Mouse (Mus musculus): ENCODE measurements around the gene Gfi1b. TPM values are rescaled to one million over a fixed set of nuclear protein-coding genes. Genes with fewer than 3 reads are reported as not detected.

Gfi1b gene
- polyA plus RNA-seq, 1 experiment = 0.66 TPM

DNA sequence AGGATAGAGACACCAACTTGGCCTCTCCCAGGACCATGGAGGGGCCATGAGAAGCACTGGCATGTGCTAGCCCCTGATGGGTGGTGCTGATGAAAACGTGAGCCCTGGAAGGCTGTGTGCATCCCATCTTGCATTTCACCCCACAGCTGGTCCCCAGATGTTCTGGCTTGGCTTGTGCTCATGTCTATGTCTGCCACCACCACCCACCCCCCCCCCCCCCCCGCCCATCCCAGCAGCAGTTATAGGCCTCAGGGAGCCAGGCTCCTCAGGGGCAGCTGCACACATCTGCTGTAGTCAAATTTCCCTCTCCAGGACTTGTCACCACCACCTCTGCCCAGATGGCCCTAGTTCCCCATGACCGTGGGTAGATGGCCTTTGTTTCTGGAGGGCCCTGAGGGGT lies 51.9 kb downstream of the Gfi1b start:
- DNase-seq = no peak
- no peak overlapping the region for H3K4me3 ChIP-seq (replicated peaks; ENCODE audit: extremely low read depth, low read depth, low read length)
- H3K4me1 ChIP-seq (ENCODE audit: control insufficient read depth, insufficient read depth, low read length) = no peaks in the 10 kb centered on the region; the same call in 1 of the 2 replicates
- TF ChIP-seq POLR2A (IDR thresholded peaks at IDR 0.05; ENCODE audit: borderline replicate concordance, extremely low read depth, low read depth, low read length) = no peak
- TF ChIP-seq CTCF (IDR thresholded peaks at IDR 0.05; ENCODE audit: insufficient read depth, low read length) = no peak
- WGBS = 69% methylated on average over 3 of the region's 3 CpGs

DNA sequence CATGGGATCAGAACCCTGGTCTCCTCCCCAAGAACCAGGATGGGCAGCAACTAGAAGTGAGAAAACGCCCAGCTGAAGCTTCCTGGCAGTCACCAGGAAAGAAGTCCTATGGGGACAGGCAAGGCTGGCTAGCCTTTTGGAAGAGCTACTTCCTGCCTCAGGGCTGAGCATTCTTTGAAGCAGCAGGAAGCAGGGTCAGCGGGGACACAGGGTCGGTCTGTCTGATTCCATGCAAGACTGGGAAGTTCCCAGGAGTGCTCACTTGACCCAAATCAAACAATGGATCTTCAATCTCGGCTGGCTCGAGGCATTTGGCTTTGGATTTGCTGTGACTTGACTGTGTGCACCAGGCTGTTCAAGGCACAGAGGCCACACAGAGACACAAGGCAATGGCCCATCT lies 55.2 kb downstream of the Gfi1b start:
- no peak for DNase-seq
- H3K4me3 ChIP-seq (replicated peaks; ENCODE audit: extremely low read depth, low read depth, low read length) = no peak overlapping the region
- 35% methylated on average over 5 of the region's 5 CpGs for WGBS
- no peaks in the 10 kb centered on the region; the same call in 1 of the 2 replicates for H3K4me1 ChIP-seq (ENCODE audit: control insufficient read depth, insufficient read depth, low read length)
- no peak for TF ChIP-seq POLR2A (IDR thresholded peaks at IDR 0.05; ENCODE audit: borderline replicate concordance, extremely low read depth, low read depth, low read length)

DNA sequence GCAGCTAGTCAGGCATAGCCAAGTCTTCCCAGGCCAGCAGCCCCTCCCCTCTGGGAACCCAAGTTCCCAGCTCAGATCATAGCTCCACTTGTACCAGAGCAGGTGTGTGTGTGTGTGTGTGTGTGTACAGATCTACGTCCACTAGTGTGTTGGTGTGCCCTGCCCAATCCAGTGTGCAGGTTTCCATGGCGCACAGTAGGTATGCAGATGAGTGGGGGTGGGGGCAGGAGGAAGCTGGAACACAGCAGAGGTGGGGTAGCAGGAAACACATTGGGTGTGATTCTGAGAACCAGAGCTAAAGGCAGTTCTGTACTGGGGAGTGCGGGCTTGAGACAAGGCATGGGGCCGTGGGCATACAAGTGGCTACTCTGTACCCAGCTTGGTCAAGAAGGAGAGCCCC lies 57.4 kb downstream of the Gfi1b start:
- no peaks in the 10 kb centered on the region; the same call in 1 of the 2 replicates for H3K4me1 ChIP-seq (ENCODE audit: control insufficient read depth, insufficient read depth, low read length)
- no peak for TF ChIP-seq CTCF (IDR thresholded peaks at IDR 0.05; ENCODE audit: insufficient read depth, low read length)
- no peak for TF ChIP-seq POLR2A (IDR thresholded peaks at IDR 0.05; ENCODE audit: borderline replicate concordance, extremely low read depth, low read depth, low read length)
- DNase-seq = no peak
- H3K4me3 ChIP-seq (replicated peaks; ENCODE audit: extremely low read depth, low read depth, low read length) = no peak overlapping the region
- 92% methylated on average over 4 of the region's 4 CpGs for WGBS

DNA sequence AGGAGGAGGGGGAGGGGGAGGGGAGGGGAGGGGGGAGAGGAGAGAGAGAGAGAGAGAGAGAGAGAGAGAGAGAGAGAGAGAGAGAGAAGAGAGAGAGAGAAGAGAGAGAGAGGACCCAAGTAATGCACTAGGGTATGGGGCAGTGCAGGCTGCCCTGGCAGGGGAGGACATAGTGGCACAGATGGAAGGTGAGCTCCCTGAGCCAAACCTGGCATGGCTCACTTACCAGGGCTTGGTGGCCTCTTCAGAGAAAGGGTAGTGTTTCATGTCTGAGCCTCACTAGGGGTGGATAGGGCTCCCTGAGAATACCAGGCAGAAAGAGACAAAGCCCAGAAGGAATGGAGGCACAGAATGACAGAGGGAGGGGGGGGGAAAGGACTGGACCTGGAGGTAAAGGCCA lies 58.0 kb downstream of the Gfi1b start:
- Histone ChIP-seq H3K4me1 (ENCODE audit: control insufficient read depth, insufficient read depth, low read length) (no peaks in the 10 kb centered on the region; the same call in 1 of the 2 replicates), H3K4me3 (replicated peaks; ENCODE audit: extremely low read depth, low read depth, low read length) (no peak overlapping the region)
- DNase-seq = no peak
- TF ChIP-seq POLR2A (IDR thresholded peaks at IDR 0.05; ENCODE audit: borderline replicate concordance, extremely low read depth, low read depth, low read length) (no peak), CTCF (IDR thresholded peaks at IDR 0.05; ENCODE audit: insufficient read depth, low read length) (no peak)

DNA sequence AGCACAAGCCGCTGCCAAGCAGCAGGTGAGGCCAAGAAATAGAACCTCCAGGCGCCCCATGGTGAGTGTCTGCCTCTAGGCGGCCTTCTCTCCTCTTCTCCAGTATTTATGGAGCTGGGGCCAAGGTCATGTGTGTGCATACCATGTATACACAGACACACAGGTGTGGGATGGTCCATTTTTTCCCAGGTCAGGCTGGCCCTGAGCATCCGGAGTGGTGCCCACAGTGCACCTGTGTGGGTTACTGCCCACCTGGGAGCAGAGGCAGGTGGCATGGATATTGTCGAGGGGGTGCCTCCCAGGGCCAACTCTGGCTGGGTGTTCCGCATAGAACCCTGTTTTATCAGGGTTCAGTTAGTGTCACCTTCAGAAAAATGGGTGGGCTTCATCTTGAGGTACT lies 58.5 kb downstream of the Gfi1b start, which contains the start of gene Cel:
TSS of gene Cel (minus strand) at position 101 of the 400 bp plus-strand sequence.
- 78% methylated on average over 6 of the region's 6 CpGs for WGBS
- TF ChIP-seq CTCF (IDR thresholded peaks at IDR 0.05; ENCODE audit: insufficient read depth, low read length) = no peak
- TF ChIP-seq POLR2A (IDR thresholded peaks at IDR 0.05; ENCODE audit: borderline replicate concordance, extremely low read depth, low read depth, low read length) = no peak
- DNase-seq = no peak
- Histone ChIP-seq H3K4me3 (replicated peaks; ENCODE audit: extremely low read depth, low read depth, low read length) (no peak within 1 kb of the TSS), H3K4me1 (ENCODE audit: control insufficient read depth, insufficient read depth, low read length) (no peaks in the 10 kb centered on the region; the same call in 1 of the 2 replicates)

Other genes with a start within 250 kb of the Gfi1b start
- 6.1 TPM in 2 replicates for gene Ppp1r26, start 175.2 kb downstream of the Gfi1b start, polyA plus RNA-seq (2012; rRNA removed)
- 7.4 and 10.5 TPM in 2 replicates for gene 1700007K13Rik, start 155.7 kb downstream of the Gfi1b start, polyA plus RNA-seq (2012; rRNA removed)
- gene Mrps2, start 153.9 kb downstream of the Gfi1b start, polyA plus RNA-seq (2012; rRNA removed) = 22.2 and 25.1 TPM in 2 replicates
- 5.1 and 5.6 TPM in 2 replicates for gene Gbgt1, start 125.1 kb downstream of the Gfi1b start, polyA plus RNA-seq (2012; rRNA removed)
- gene Gm10134, start 115.9 kb downstream of the Gfi1b start, polyA plus RNA-seq (2012; rRNA removed) = 1.1 TPM in 2 replicates
- gene Ralgds, start 108.9 kb downstream of the Gfi1b start, polyA plus RNA-seq (2012; rRNA removed) = 83.5 and 84.1 TPM in 2 replicates
- gene Cel, start 58.6 kb downstream of the Gfi1b start, polyA plus RNA-seq (2012; rRNA removed) = 0.12 and 3.3 TPM in 2 replicates
- gene Gtf3c5, start 38.2 kb downstream of the Gfi1b start, polyA plus RNA-seq (2012; rRNA removed) = 21.6 and 27.3 TPM in 2 replicates
- 10.2 and 14.7 TPM in 2 replicates for gene Tsc1, start 19.2 kb upstream of the Gfi1b start, polyA plus RNA-seq (2012; rRNA removed)
- gene Spaca9, start 77.7 kb upstream of the Gfi1b start, polyA plus RNA-seq (2012; rRNA removed) = 21.4 and 29.6 TPM in 2 replicates
- 4.2 TPM in 2 replicates for gene Ak8, start 78.2 kb upstream of the Gfi1b start, polyA plus RNA-seq (2012; rRNA removed)
- gene Gtf3c4, start 218.4 kb upstream of the Gfi1b start, polyA plus RNA-seq (2012; rRNA removed) = 8.6 and 10.2 TPM in 2 replicates
- gene Ddx31, start 218.4 kb upstream of the Gfi1b start, polyA plus RNA-seq (2012; rRNA removed) = 2.8 and 3.8 TPM in 2 replicates